Mouse (Mus musculus): ENCODE measurements at regions not wholly inside any gene's neighbourhood (a gene's known extent, or its start where the extent isn't known, plus 50 kb on each side); places are given as distances from the start of the nearest gene placed in this dataset.

GRCm38 (mm10) chr14:74145202-74145700 lies 484.2 kb downstream of the Gm21750 start:
- TF ChIP-seq POLR2A (IDR thresholded peaks at IDR 0.05; ENCODE audit: borderline replicate concordance, low read depth, low read length) (no peak), CTCF (IDR thresholded peaks at IDR 0.05; ENCODE audit: low read depth, low read length) (no peak)
- Histone ChIP-seq H3K4me3 (ENCODE audit: insufficient read depth, low read length) (no peak overlapping the region), H3K27ac (ENCODE audit: insufficient read depth, low read depth, low read length) (no peak overlapping the region), H3K4me1 (ENCODE audit: control insufficient read depth, insufficient read depth, low read length) (no peaks in the 10 kb centered on the region)

- H3K4me1 ChIP-seq (ENCODE audit: control insufficient read depth, insufficient read depth, low read length) = no peaks in the 10 kb centered on the region
- H3K4me3 ChIP-seq (ENCODE audit: insufficient read depth, low read length) = no peak overlapping the region
- H3K27ac ChIP-seq (ENCODE audit: insufficient read depth, low read depth, low read length) = no peak overlapping the region
- TF ChIP-seq POLR2A (IDR thresholded peaks at IDR 0.05; ENCODE audit: borderline replicate concordance, low read depth, low read length) = no peak
- no peak for TF ChIP-seq CTCF (IDR thresholded peaks at IDR 0.05; ENCODE audit: low read depth, low read length)
Observed at GRCm38 (mm10) chr14:74166221-74166620, 474.4 kb upstream of the Htr2a start.

DNA sequence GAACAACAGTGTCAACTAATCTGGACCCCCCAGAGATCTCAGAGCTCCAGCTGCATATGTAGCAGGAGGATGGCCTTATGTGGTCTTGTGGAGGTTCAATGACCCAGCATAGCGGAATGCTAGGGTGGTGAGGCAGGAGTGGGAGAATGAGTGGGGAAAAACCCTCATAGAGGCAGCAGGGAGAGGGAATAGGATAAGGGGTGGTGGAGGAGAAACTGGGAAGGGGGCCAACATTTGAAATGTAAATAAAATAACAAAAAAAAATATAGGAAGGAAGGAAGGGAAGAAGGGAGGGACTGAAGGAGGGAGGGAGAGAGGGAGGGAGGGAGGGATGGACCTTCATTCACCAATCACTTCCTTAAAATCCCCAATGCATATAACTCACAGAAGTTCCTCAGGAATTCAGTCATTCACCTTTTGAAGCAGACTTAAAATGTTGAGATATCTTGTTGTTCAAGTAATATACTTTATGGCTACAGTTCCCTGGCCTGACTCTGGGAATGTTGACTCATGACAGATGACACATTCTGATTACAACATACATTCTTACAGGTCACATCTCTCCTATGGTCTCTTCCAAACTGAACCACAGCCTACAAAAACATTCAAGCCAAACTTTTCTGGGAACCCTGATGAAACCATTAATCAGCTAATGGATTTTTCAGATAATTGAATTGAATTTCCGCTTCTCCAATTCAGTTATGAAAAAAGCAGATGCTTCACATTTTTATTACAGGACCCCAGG lies 471.3 kb upstream of the Htr2a start:
- Histone ChIP-seq H3K4me1 (ENCODE audit: control insufficient read depth, insufficient read depth, low read length) (no peaks in the 10 kb centered on the region), H3K4me3 (ENCODE audit: insufficient read depth, low read length) (no peak overlapping the region), H3K27ac (ENCODE audit: insufficient read depth, low read depth, low read length) (no peak overlapping the region)
- TF ChIP-seq CTCF (IDR thresholded peaks at IDR 0.05; ENCODE audit: low read depth, low read length) = no peak

- H3K27ac ChIP-seq (ENCODE audit: insufficient read depth, low read depth, low read length) = no peak overlapping the region
- H3K4me3 ChIP-seq (ENCODE audit: insufficient read depth, low read length) = no peak overlapping the region
- TF ChIP-seq POLR2A (IDR thresholded peaks at IDR 0.05; ENCODE audit: borderline replicate concordance, low read depth, low read length) (no peak), CTCF (IDR thresholded peaks at IDR 0.05; ENCODE audit: low read depth, low read length) (no peak)
- no peaks in the 10 kb centered on the region for H3K4me1 ChIP-seq (ENCODE audit: control insufficient read depth, insufficient read depth, low read length)
Observed at GRCm38 (mm10) chr14:74180066-74180465, 460.6 kb upstream of the Htr2a start.

GRCm38 (mm10) chr14:74182996-74183395 lies 457.6 kb upstream of the Htr2a start:
- TF ChIP-seq POLR2A (IDR thresholded peaks at IDR 0.05; ENCODE audit: borderline replicate concordance, low read depth, low read length) (no peak), CTCF (IDR thresholded peaks at IDR 0.05; ENCODE audit: low read depth, low read length) (no peak)
- Histone ChIP-seq H3K4me1 (ENCODE audit: control insufficient read depth, insufficient read depth, low read length) (no peaks in the 10 kb centered on the region), H3K4me3 (ENCODE audit: insufficient read depth, low read length) (no peak overlapping the region), H3K27ac (ENCODE audit: insufficient read depth, low read depth, low read length) (no peak overlapping the region)

- Histone ChIP-seq H3K4me1 (ENCODE audit: control insufficient read depth, insufficient read depth, low read length) (no peaks in the 10 kb centered on the region), H3K27ac (ENCODE audit: insufficient read depth, low read depth, low read length) (no peak overlapping the region), H3K4me3 (ENCODE audit: insufficient read depth, low read length) (no peak overlapping the region)
- no peak for TF ChIP-seq CTCF (IDR thresholded peaks at IDR 0.05; ENCODE audit: low read depth, low read length)
- TF ChIP-seq POLR2A (IDR thresholded peaks at IDR 0.05; ENCODE audit: borderline replicate concordance, low read depth, low read length) = no peak
Observed at GRCm38 (mm10) chr14:74201710-74202109, 438.9 kb upstream of the Htr2a start.

DNA sequence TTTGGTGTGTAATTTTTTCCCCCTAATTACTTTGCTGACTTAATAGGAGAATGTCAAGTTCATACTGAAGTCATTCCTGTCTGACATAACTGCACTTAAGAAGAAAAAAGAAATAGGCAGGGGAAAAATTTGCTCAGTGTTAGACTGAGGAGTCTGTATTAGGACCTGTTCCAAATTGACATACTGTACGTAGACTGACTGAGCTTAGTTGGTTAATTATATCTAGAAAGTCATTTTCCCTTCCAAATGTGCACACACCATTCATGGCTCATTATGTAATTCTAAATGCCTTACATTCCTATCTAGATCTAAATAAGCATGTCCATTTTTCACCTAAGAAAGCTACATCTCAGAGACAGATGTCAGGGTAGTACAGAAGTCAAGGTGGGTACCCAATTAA lies 435.6 kb upstream of the Htr2a start:
- Histone ChIP-seq H3K4me3 (ENCODE audit: insufficient read depth, low read length) (no peak overlapping the region), H3K27ac (ENCODE audit: insufficient read depth, low read depth, low read length) (no peak overlapping the region), H3K4me1 (ENCODE audit: control insufficient read depth, insufficient read depth, low read length) (no peaks in the 10 kb centered on the region)
- TF ChIP-seq CTCF (IDR thresholded peaks at IDR 0.05; ENCODE audit: low read depth, low read length) = no peak
- TF ChIP-seq POLR2A (IDR thresholded peaks at IDR 0.05; ENCODE audit: borderline replicate concordance, low read depth, low read length) = no peak

- TF ChIP-seq POLR2A (IDR thresholded peaks at IDR 0.05; ENCODE audit: borderline replicate concordance, low read depth, low read length) = no peak
- TF ChIP-seq CTCF (IDR thresholded peaks at IDR 0.05; ENCODE audit: low read depth, low read length) = no peak
- H3K4me1 ChIP-seq (ENCODE audit: control insufficient read depth, insufficient read depth, low read length) = no peaks in the 10 kb centered on the region
Observed at GRCm38 (mm10) chr14:74217914-74218446, 422.7 kb upstream of the Htr2a start.

DNA sequence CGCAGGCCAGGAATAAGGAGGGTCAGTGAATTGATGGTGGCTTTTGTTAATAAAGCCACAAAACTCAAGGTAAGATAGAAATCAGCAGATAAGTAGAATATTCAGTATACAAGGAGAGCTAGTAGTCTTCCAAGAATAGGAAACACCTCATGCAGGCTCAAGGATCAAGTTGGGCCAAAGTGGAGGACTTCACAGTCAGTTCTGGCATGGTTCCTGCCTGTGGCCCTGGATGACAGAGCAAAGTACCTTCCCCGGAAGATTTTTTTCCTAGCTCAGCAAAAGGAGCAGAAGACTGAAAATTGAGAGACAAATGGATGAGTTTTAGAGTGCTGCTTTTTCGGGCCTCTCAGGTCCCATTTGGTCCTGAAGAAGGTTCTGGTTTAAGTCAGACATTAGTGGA lies 420.9 kb upstream of the Htr2a start:
- Histone ChIP-seq H3K4me1 (ENCODE audit: control insufficient read depth, insufficient read depth, low read length) (no peaks in the 10 kb centered on the region), H3K27ac (ENCODE audit: insufficient read depth, low read depth, low read length) (no peak overlapping the region), H3K4me3 (ENCODE audit: insufficient read depth, low read length) (no peak overlapping the region)
- TF ChIP-seq CTCF (IDR thresholded peaks at IDR 0.05; ENCODE audit: low read depth, low read length) (no peak), POLR2A (IDR thresholded peaks at IDR 0.05; ENCODE audit: borderline replicate concordance, low read depth, low read length) (no peak)

More at GRCm38 (mm10) chr14:74217914-74218446, 422.7 kb upstream of the Htr2a start:
- Histone ChIP-seq H3K27ac (ENCODE audit: insufficient read depth, low read depth, low read length) (no peak overlapping the region), H3K4me3 (ENCODE audit: insufficient read depth, low read length) (no peak overlapping the region)

- H3K4me3 ChIP-seq (ENCODE audit: insufficient read depth, low read length) = no peak overlapping the region
- no peak overlapping the region for H3K27ac ChIP-seq (ENCODE audit: insufficient read depth, low read depth, low read length)
- no peaks in the 10 kb centered on the region for H3K4me1 ChIP-seq (ENCODE audit: control insufficient read depth, insufficient read depth, low read length)
- TF ChIP-seq CTCF (IDR thresholded peaks at IDR 0.05; ENCODE audit: low read depth, low read length) = no peak
- TF ChIP-seq POLR2A (IDR thresholded peaks at IDR 0.05; ENCODE audit: borderline replicate concordance, low read depth, low read length) = no peak
Observed at GRCm38 (mm10) chr14:74222093-74222492, 418.5 kb upstream of the Htr2a start.

Data from bone marrow macrophage, adult 2 months (primary cell).